Mouse (Mus musculus) heart, embryonic 10.5 days (tissue): ENCODE results near the gene Tk1. TPM values are rescaled to one million over a fixed set of nuclear protein-coding genes. Genes with fewer than 3 reads are reported as not detected.
A peak's percentile ranks its signal among the peaks of the same experiment; 100 is the strongest.
"Not testable (repeated sequence)": the region's sequence is repeated elsewhere in the genome, so short reads cannot be mapped to it uniquely, and the experiment has no call there.

Experiments used
- DNase-seq: peaks from one replicate; pipeline ENCODE4 v3.0.0-alpha.2; 2017; ENCODE audit warnings: low spot score
- H3K27ac ChIP-seq: fragments of 300-500 bp; sonication (generic); 2 replicates; pipeline ENCODE4 v1.5.1; 2016; ENCODE audit warnings: mild to moderate bottlenecking
- H3K27me3 ChIP-seq: fragments of 300-500 bp; sonication (generic); 2 replicates; pipeline ENCODE4 v1.6.1; 2016; ENCODE audit warnings: mild to moderate bottlenecking; ENCODE audit not compliant: poor library complexity, insufficient read depth, severe bottlenecking
- H3K36me3 ChIP-seq: fragments of 300-500 bp; sonication (generic); 2 replicates; pipeline ENCODE4 v1.6.1; 2016; ENCODE audit warnings: mild to moderate bottlenecking, moderate library complexity
- H3K4me1 ChIP-seq: fragments of 300-500 bp; sonication (generic); 2 replicates; pipeline ENCODE4 v1.6.1; 2016; ENCODE audit warnings: mild to moderate bottlenecking
- H3K4me3 ChIP-seq: fragments of 300-500 bp; sonication (generic); 2 replicates; pipeline ENCODE4 v1.5.1; 2016; ENCODE audit warnings: mild to moderate bottlenecking, moderate library complexity
- H3K9me3 ChIP-seq: fragments of 300-500 bp; sonication (generic); 2 replicates; pipeline ENCODE4 v1.6.1; 2016; ENCODE audit warnings: mild to moderate bottlenecking, moderate library complexity
- WGBS: fragments of 180-500 bp; shearing (Covaris S2); methylation state at CpG from one replicate; pipeline ENCODE4 v1.1.7; 2016; 5-methylcytosine and 5-hydroxymethylcytosine counted together
- polyA plus RNA-seq: library from polyadenylated mRNA; unstranded; fragments of >200 nt; fragmentation: Nextera tagmentation; extraction: Ambion mirVana; gene quantifications from 2 replicates; pipeline ENCODE4 v1.2.1, GENCODE M21; 2016

The Tk1 gene
- polyA plus RNA-seq, 1 experiment from 2014 or later = 134 TPM

DNA sequence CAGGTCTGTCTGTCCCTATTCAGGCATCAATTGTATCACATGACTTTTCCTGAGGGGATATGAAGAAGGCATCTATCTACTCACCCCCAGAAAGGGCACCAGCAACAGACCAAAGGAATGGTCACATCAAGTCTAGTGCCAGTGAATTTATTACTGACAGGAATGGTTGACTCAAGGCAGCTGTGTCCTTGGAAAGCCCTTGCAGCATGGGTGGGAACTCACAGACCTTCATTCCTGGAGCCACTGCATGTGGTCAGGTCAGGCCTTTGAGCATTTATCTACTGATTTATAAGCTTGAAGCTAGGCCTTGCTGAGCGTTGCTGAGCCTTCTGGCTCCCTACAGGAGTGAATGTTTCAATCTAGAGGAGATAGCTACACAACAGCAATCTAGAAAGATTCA, 15.0 kb upstream of the Tk1 start:
- H3K27ac ChIP-seq = peak overlapping the region; percentile 23; the same call in 1 of the 2 replicates
- H3K4me3 ChIP-seq = no peak overlapping the region
- H3K36me3 ChIP-seq = no peaks in the 10 kb centered on the region
- peaks cover 26% of the 10 kb centered on the region for H3K4me1 ChIP-seq
- H3K27me3 ChIP-seq = no peaks in the 10 kb centered on the region
- no peaks in the 10 kb centered on the region for H3K9me3 ChIP-seq
- DNase-seq = no peak
- WGBS = 48% methylated on average over 1 of the region's 1 CpGs

DNA sequence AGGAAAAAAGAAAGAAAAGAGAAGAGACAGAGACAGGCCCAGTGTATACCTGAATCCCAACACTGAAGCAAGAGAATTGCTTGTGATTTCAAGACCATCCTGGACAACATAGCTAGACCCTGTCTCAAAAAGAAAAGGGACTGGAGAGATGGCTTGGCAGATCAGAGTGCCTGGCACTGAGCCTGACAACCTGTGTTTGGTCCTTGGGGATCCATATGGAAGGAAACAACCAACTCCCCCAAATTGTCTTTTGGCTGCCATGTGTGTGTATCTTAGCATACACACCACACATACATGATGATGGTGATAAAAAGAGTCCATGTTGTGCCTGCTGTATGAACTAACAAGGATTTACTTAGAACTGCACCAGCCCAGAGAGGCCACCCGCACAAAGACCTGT, 13.1 kb upstream of the Tk1 start:
- Histone ChIP-seq H3K9me3 (no peaks in the 10 kb centered on the region), H3K27ac (no peak overlapping the region), H3K36me3 (0 out of 2 replicates have a peak, but pooled peaks cover 2% of the 10 kb centered on the region), H3K4me3 (no peak overlapping the region), H3K4me1 (peaks cover 26% of the 10 kb centered on the region), H3K27me3 (no peaks in the 10 kb centered on the region)
- 63% methylated on average over 1 of the region's 1 CpGs for WGBS
- DNase-seq = no peak

DNA sequence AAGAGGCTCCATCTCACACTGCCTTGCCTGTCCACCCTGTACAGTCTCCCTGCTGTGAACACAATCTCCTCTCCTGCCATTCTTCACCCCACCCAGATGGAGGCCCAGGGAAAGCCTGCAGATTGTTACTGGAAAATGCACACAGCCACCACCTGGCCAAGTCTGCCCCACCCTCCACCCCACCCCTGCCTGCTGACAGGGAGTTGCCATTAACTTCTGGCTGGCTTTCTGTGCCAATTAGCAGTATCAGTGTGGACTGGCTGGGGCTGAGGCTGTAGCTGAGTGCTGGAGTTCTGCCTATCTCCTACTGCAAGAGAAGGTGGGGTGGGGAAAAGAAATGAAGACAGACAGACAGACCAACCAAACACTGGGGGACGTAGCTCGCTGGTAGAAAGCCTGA, 12.7 kb upstream of the Tk1 start:
- Histone ChIP-seq H3K9me3 (no peaks in the 10 kb centered on the region), H3K4me1 (peaks cover 26% of the 10 kb centered on the region), H3K27me3 (no peaks in the 10 kb centered on the region), H3K27ac (no peak overlapping the region), H3K36me3 (0 out of 2 replicates have a peak, but pooled peaks cover 2% of the 10 kb centered on the region), H3K4me3 (no peak overlapping the region)
- peak; percentile 93 for DNase-seq
- 58% methylated on average over 2 of the region's 2 CpGs for WGBS

DNA sequence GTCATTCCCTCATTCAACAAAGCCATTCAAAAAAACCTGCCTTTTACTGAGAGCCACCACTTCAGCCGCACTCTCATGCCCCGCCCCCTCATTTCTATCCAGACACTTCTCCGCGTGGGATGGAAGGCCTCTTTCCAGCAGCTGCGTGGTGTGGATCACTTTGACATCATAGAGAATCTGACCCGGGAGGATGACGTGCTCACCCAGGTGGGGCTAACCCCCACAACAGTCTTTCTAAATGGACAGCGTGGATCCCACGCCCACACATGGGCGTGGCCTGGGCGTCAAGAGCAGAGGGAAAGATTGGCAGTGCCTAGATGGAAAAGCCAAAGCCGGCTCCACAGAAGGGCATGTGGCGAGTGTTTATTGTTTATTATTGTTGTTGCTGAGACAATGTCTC, 10.4 kb upstream of the Tk1 start:
- H3K36me3 ChIP-seq = 0 out of 2 replicates have a peak, but pooled peaks cover 2% of the 10 kb centered on the region
- peaks cover 36% of the 10 kb centered on the region for H3K4me1 ChIP-seq
- H3K4me3 ChIP-seq = peak overlapping the region; percentile 34; the same call in 1 of the 2 replicates
- H3K27ac ChIP-seq = no peak overlapping the region
- WGBS = 21% methylated on average over 13 of the region's 13 CpGs
- H3K9me3 ChIP-seq = no peaks in the 10 kb centered on the region
- DNase-seq = no peak
- H3K27me3 ChIP-seq = no peaks in the 10 kb centered on the region

DNA sequence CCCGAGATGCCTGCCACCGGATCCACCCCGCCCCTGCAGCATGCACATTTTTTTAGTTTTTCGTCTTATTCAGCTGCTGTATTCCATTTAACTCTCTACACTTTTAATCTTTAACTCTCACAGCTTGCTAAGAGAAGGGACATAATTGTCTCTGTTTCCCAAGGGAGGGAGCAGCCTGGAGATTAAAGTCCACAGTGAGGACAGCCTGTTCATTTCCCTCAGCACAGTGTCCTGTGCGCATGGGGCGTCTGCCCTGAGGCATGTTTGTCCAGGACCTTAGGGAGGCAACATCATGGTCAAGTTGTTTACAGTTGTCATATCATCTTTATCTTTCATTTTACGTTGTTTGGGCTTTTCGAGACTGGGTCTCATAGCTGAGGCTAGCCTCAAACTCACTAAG, 8.2 kb upstream of the Tk1 start:
- Histone ChIP-seq H3K4me3 (no peak overlapping the region), H3K9me3 (no peaks in the 10 kb centered on the region), H3K27me3 (no peaks in the 10 kb centered on the region), H3K4me1 (peaks cover 44% of the 10 kb centered on the region), H3K27ac (no peak overlapping the region), H3K36me3 (0 out of 2 replicates have a peak, but pooled peaks cover 2% of the 10 kb centered on the region)
- no peak for DNase-seq
- 90% methylated on average over 8 of the region's 8 CpGs for WGBS

DNA sequence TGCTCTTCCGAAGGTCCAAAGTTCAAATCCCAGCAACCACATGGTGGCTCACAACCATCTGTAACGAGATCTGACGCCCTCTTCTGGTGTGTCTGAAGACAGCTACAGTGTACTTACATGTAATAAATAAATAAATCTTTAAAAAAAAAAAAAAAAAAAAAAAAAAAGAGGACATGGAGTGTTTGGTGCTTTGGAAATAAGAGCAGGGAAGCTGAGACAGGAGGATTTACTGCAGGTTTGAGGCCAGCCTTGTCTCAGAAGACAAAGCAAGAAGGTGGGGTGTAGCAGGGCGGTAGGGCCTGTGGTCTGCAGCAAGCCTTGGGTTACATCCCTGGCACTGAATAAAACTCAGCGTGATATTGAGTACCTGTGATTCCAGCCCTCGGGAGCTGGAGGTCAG, 7.6 kb upstream of the Tk1 start:
- H3K36me3 ChIP-seq, H3K4me3 ChIP-seq, H3K27ac ChIP-seq, H3K9me3 ChIP-seq, H3K27me3 ChIP-seq, DNase-seq: not testable (repeated sequence)
- 72% methylated on average over 5 of the region's 6 CpGs for WGBS
- peaks cover 47% of the 10 kb centered on the region for H3K4me1 ChIP-seq

DNA sequence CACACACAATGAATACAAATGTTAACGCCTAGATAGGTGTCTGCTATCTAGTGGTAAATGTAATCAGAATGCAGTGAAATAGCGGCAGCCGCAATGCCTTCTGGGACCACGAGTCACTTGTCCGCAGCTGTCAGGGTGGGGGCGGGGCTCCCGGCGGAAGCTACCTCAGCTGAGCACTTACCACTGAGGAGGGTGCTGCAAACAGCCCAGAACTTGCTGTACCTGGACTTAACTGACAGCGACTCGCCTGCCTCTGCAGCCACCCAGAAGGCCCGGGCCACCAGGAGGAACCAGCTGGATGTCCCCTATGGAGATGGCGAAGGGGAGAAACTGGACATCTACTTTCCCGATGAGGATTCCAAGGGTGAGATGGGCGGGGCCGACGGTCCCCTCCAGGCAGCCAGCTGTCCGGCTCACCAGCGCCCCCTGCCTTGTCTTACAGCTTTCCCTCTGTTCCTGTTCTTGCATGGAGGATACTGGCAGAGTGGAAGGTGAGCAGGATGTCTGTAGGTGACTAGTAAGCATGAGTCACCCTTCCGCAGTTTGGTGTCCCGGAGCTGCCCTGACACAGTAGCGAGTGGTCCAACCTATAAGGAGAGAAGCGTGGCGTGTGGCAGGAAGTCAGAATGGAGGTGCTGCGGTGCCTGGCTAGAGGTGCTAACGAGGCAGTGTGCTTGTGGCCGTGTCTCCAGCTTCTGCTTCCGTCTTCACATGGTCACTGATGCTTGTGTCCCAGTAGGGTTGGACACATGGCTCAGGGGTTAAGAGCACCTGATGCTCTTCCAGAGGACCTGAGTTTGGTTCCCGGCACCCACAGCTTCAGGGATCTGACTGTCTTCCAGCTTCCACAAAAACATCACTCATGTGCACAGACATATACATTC, 6.4 kb upstream of the Tk1 start:
- Histone ChIP-seq H3K36me3 (0 out of 2 replicates have a peak, but pooled peaks cover 2% of the 10 kb centered on the region), H3K4me3 (peak overlapping the region; percentile 51), H3K9me3 (no peaks in the 10 kb centered on the region), H3K27ac (peak overlapping the region; percentile 62), H3K27me3 (no peaks in the 10 kb centered on the region), H3K4me1 (peaks cover 55% of the 10 kb centered on the region)
- WGBS = 19% methylated on average over 28 of the region's 28 CpGs
- peak; percentile 94 for DNase-seq

DNA sequence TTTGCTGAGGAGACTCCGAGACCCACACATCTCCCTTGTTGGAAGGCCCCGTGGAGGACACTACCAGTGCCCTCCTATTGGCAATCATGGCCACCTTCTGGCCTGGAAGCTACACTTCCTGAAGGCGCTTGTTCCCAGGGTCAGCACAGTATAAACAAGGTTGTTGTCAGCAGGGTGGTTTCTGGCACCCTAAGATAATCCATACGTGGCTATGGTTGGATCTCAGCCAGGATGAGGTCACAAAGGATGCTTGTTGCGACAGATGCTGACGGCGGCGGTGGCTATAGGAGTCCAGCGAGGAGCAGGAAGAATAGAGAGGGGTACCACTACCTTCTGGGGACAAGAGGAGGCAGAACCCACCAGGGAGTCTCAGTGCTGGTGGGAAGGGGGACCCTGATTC, 4.5 kb upstream of the Tk1 start:
- Histone ChIP-seq H3K27me3 (no peaks in the 10 kb centered on the region), H3K27ac (peak overlapping the region; percentile 90), H3K9me3 (no peaks in the 10 kb centered on the region), H3K4me1 (peaks cover 65% of the 10 kb centered on the region), H3K4me3 (no peak overlapping the region), H3K36me3 (no peaks in the 10 kb centered on the region)
- WGBS = 66% methylated on average over 9 of the region's 9 CpGs
- no peak for DNase-seq

DNA sequence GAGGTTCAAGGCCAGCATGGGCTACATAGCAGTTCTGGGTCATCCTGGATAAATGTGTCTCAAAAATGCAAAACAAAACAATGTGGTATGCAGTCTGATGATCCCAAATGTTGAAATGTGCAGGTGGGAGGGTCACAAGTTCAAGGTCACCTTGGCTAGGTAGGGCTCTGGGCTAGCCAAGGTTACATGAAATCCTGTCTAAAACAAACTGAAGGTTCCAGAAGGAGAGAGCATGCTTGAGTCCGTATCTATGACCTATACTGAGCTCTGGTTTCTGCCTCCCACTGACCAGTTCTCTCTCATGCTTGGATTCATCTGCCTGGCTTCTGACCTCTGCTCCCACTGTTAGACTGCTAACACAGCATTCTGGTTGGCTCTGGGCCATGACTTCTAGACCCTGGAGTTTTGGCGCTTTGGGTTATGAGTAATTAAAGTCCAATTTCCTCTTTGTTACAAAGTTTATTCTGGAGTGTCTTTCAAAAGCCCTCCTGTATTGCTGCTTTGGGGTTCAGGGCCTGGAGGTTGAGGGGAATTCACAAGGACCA, 3.9 kb upstream of the Tk1 start:
- Histone ChIP-seq H3K9me3 (no peaks in the 10 kb centered on the region), H3K36me3 (no peaks in the 10 kb centered on the region), H3K4me1 (peaks cover 70% of the 10 kb centered on the region), H3K4me3 (no peak overlapping the region), H3K27me3 (no peaks in the 10 kb centered on the region), H3K27ac (peak overlapping the region; percentile 90)
- WGBS = 69% methylated on average over 2 of the region's 2 CpGs
- DNase-seq = no peak

DNA sequence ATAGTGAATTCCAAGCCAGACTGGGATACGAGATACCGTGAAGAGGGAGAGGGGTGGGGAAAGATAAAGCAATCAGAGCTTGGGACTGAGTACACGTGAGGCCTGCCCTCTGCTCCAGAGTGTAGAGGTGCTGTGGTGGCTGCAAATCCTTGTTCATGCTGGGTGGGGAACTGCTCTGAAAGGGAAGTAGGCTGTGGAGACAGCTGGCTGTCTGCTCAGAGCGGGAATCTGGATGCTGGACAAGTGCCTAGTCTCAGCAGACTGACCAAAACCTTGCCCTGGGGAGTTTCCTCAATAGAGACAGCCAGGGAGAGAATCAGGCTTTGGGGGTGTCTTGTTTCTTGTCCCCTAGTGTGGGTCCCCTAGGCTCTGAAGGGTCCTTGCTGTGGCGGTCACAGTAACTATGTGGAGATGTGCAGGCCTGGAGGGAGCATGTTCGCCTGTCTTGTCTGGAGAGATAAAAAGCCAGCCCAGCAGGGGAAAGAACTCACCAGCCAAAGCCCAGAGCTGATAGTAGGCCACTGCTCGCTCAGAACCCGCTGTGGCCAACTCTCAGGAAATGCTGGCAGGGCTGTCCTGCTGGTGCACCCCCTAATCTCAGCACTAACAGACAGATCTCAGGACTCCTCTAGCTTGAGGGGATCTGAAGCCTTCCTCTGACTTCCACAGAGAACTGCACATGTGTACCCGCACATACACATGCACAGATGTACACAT, 3.2 kb upstream of the Tk1 start:
- WGBS = 16% methylated on average over 9 of the region's 9 CpGs
- Histone ChIP-seq H3K9me3 (no peaks in the 10 kb centered on the region), H3K36me3 (peaks cover under 1% of the 10 kb centered on the region), H3K4me3 (peak overlapping the region; percentile 20), H3K4me1 (peaks cover 77% of the 10 kb centered on the region), H3K27me3 (no peaks in the 10 kb centered on the region), H3K27ac (peak overlapping the region; percentile 90)
- peak; percentile 89 for DNase-seq

DNA sequence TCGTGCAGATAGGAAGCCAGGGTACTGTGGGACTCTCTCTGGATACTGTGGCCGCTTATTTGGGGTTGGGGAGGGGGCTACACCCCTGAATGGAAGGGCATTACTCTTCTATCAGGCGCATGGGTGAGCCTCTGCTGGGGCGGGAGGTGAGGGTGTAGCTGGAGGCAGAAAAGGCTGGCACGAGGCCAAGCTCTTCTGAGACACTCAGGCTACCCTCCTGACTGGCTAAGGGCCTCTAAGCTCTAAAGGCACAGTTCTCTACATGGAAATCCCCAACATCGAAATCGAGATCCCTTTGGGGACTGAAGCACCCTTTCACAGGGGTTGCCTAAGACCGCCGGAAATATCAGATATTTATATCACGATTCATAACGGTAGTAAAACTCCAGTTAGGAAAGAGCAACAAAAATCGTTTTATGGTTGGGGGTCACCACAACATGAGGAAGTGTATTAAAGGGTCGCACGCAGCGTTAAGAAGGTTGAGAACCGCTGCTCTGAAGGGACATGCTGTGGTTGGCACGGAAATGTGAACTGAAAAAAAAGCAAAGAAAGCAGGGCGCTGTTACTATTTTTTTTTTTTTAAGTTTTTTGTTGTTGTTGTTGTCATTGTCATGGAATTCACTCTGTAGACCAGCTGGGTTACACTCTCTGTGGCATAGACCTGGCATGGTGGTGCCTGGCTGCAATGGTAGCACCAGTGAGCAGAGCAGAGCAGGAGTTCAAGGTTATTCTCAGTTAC, 2.4 kb upstream of the Tk1 start:
- 65% methylated on average over 18 of the region's 18 CpGs for WGBS
- no peaks in the 10 kb centered on the region for H3K27me3 ChIP-seq
- peak overlapping the region; percentile 20 for H3K4me3 ChIP-seq
- peaks cover 8% of the 10 kb centered on the region for H3K36me3 ChIP-seq
- peak overlapping the region; percentile 90 for H3K27ac ChIP-seq
- H3K4me1 ChIP-seq = peaks cover 79% of the 10 kb centered on the region
- H3K9me3 ChIP-seq = no peaks in the 10 kb centered on the region
- no peak for DNase-seq

DNA sequence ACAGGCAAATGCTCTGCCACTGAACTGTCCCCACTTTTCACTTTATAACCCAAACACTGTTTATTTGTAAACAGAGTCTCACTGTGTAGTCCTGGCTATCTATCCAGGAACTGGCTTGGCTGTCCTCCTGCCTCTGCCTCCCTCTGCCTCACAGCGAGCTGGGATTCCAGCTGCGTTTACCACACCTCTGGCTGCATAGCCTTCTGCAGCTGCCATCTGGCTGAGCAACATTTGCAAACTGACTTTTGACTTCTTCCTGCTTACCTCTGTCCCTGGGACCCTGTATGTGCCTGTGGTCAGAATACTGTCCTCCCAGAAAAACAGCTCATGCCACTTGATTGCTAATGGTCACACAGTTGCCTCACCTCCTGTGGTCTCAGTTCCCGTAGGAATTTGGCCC, 1.5 kb upstream of the Tk1 start:
- Histone ChIP-seq H3K4me3 (0 out of 2 replicates have a peak overlapping the region, but pooled peaks have one; percentile 17), H3K4me1 (peaks cover 80% of the 10 kb centered on the region), H3K27ac (peak overlapping the region; percentile 90), H3K36me3 (peaks cover 17% of the 10 kb centered on the region), H3K27me3 (no peaks in the 10 kb centered on the region), H3K9me3 (no peaks in the 10 kb centered on the region)
- WGBS = 48% methylated on average over 3 of the region's 3 CpGs
- DNase-seq = no peak
